Mouse (Mus musculus): ENCODE data around the gene Yme1l1. TPM values are rescaled to one million over a fixed set of nuclear protein-coding genes. Genes with fewer than 3 reads are reported as not detected.

Gene Yme1l1
- 10 to 100 TPM; 56.8 to 68.1 TPM for total RNA-seq (2021)
- long read RNA-seq, experiment 1, full-length matches to known transcripts, result 79 of 90 reads
- long read RNA-seq, experiment 1, partial matches to known transcripts, result 9 of 90 reads
- long read RNA-seq, experiment 1, other reads (novel, unspliced or antisense), result 2 of 90 reads
- long read RNA-seq, experiment 2, full-length matches to known transcripts, result 53 of 67 reads
- long read RNA-seq, experiment 2, partial matches to known transcripts, result 6 of 67 reads
- long read RNA-seq, experiment 2, other reads (novel, unspliced or antisense), result 8 of 67 reads

DNA sequence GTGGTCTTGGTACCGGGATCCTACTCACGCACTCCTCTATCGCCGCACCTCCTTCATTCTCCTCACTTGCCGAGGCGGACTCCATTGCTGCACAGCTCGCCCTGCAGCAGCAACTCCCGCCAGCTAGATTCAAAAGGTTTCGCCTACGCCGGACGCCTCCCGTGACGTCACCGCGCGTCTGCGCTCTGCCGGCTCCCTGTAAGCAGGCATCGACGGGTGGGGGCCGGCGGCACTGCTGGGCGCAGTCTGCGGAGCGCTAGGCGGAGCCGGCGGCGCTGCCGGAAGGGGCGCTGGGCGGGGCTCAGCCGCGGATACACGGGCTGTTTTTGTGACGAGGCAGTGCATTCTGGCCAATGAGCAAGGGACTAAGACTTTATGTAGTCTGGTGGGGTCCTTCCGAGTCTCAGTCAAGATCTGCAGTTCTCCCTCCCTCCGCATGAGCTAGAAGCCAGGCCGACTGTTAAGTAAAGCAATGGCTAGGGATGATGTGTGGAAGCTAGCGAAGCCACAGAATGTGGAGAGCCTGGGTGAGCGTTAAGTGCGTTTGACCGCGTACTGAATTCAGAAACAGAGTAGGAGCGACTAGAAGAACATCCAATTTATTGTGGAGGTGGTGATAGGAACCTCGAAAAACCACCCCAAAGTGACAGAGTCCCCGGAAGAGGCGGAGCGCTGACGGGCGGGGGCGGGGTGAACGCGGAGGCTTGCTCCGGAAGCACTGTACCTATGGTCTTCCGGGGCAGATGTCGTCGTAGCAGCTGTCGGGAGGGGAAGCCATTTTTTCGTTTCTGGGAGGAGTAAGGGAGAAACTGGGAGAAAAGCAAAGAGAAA is at the start of gene Yme1l1, which contains the start of gene Mastl:
Gene Yme1l1, plus strand, starts transcription at position 593 of the 831 bp plus-strand sequence.
Gene Mastl, minus strand, starts transcription at position 248 of the 831 bp plus-strand sequence.
- intact Hi-C loops (cut with DNase I), result loop anchor here (2.0 to 5.0 kb wide), 4 partner anchors 34 to 259 kb away; partner anchors contain the start of genes Acbd5 and Pdss1
- Histone ChIP-seq H3K27ac (peak within 1 kb of the TSS; percentile 97), H3K4me3 (peak within 1 kb of the TSS; percentile 83)
- TF ChIP-seq CTCF (IDR thresholded peaks at IDR 0.05), result peak; percentile 26; the same call in 1 of the 2 replicates
- peak; percentile 99 for DNase-seq

DNA sequence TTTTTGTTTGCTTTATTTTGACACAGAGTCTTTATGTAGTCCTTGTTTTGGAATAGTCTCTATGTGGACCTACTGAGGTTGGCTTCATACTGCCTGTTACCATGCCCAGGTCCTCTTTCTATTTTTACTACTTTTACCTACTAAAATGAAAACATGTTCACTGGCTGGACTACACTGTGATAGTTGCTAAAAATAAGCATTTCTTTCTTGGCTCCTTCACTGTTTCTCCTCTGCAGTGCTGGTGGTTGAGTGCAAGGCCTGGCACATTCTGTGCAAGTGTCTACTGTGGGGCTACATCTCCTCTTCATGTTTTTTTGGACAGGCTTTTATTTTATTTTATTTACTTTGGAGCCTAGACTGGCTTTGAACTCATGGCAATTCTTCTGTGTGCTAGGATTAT is 36.6 kb upstream of the Yme1l1 start:
- H3K27ac ChIP-seq, result peak overlapping the region; percentile 56
- intact Hi-C loops (cut with DNase I), result no loop called here
- H3K4me3 ChIP-seq, result no peak overlapping the region
- TF ChIP-seq CTCF (IDR thresholded peaks at IDR 0.05), result no peak
- DNase-seq, result peak; percentile 24

DNA sequence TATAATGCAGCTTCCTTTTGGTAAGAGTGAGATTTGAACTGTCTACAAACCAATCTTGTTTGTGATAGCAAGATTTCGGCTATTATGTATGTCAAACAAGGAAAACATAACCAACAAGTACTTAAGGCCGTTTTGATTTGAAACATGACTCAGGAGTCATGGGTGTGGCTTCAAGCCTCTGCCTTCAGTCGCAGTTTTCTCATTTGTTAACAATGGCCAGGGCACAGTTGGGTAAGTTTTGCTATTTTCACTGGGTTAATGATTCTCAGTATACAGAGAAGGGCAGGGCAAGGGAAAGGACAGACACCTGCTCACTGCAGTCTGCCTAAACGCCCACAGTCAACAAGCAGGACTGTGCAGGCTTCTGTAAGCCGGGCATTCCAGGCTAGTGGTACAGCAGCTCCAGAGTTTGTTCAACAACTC is 959 bp upstream of the Yme1l1 start:
- intact Hi-C loops (cut with DNase I), result loop anchor here (2.0 to 5.0 kb wide), 4 partner anchors 33 to 258 kb away; partner anchors contain the start of genes Acbd5 and Pdss1
- TF ChIP-seq CTCF (IDR thresholded peaks at IDR 0.05), result no peak
- DNase-seq, result no peak
- Histone ChIP-seq H3K27ac (peak overlapping the region; percentile 97; the same call in 1 of the 2 replicates), H3K4me3 (peak overlapping the region; percentile 83)

DNA sequence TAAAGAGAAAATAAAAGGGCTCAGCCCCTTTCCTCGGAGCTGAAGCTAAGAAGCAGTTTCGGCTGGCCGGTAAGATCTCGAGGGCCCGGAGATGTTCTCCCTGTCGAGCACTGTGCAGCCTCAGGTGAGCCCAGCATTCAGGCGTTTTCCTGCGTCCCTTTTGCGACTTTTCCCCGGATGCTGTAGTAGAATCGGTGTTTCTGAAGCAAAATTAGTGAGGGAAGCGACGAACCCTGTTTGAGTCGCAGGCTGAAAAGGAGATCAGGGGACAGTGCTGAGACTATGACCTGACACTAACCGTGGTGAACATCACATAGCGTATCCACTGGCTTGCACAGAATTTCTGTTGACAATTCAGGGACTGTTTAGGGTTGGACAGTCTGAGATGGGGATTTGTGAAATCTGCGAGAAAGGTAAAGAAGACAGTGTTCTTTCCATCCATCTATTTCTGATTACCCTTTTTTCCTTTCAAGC is 476 bp downstream of the Yme1l1 start:
- H3K27ac ChIP-seq, result peak overlapping the region; percentile 97
- DNase-seq, result no peak
- intact Hi-C loops (cut with DNase I), result loop anchor here (5.0 kb wide), 3 partner anchors 34 to 259 kb away; partner anchors contain the start of gene Pdss1
- H3K4me3 ChIP-seq, result peak overlapping the region; percentile 83
- TF ChIP-seq CTCF (IDR thresholded peaks at IDR 0.05), result no peak

DNA sequence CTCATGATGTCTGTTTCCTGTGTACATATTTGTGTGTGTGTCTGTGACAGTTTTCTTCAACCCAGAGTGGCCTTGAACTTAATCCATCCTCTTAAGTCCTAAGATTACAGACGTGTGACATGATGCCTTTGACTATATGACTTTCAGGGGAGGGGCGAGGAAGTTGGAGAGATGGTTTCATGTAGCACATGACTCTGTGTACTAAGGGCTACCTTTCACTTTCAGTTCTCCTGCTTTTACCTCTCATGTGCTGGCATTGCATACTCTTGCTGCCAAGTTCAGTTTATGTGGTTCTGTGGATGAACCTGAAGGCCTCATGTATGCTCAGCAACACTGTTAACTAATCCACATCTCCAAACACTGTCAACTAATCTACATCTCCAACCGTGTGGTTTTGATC is 16.1 kb downstream of the Yme1l1 start:
- Histone ChIP-seq H3K27ac (no peak overlapping the region), H3K4me3 (no peak overlapping the region)
- no peak for TF ChIP-seq CTCF (IDR thresholded peaks at IDR 0.05)
- no peak for DNase-seq
- intact Hi-C loops (cut with DNase I), result no loop called here

DNA sequence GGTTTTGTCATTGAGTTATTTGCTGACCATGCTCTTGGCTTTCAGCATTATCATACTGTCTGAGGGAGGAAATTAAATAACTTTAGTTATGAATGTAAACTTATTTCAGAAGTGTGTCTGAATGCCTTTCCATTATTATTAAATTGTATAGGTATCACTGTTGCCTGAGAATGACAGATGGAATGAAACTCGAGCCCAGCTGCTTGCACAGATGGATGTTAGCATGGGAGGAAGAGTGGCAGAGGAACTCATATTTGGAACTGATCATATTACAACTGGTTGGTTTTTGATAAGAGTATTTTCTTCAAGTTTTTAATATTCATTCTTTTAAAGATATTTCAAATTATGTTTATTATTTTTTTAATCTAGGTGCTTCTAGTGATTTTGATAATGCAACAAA is 38.2 kb downstream of the Yme1l1 start:
- intact Hi-C loops (cut with DNase I), result no loop called here
- H3K4me3 ChIP-seq, result no peak overlapping the region
- TF ChIP-seq CTCF (IDR thresholded peaks at IDR 0.05), result no peak
- no peak overlapping the region for H3K27ac ChIP-seq
- no peak for DNase-seq

DNA sequence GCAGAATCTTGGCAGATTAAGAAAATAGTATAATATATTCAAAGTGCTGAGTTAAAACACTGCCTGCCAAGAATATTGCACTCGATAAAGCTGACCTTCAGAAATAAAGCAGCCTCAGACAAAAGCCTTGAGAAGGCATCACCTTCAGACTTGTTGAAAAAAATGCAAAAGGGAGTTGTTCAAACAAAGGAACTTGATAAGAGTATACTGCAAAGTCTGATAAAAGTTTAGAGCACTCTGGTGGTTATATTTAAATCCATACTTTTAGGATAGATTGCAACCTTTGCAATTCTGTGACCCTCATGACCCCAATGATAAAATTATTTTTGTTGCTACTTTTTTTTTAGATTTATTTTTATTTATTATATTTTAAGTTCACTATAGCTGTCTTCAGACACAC is 44.9 kb downstream of the Yme1l1 start:
- DNase-seq, result no peak
- H3K4me3 ChIP-seq, result no peak overlapping the region
- TF ChIP-seq CTCF (IDR thresholded peaks at IDR 0.05), result no peak
- no peak overlapping the region for H3K27ac ChIP-seq
- intact Hi-C loops (cut with DNase I), result no loop called here

DNA sequence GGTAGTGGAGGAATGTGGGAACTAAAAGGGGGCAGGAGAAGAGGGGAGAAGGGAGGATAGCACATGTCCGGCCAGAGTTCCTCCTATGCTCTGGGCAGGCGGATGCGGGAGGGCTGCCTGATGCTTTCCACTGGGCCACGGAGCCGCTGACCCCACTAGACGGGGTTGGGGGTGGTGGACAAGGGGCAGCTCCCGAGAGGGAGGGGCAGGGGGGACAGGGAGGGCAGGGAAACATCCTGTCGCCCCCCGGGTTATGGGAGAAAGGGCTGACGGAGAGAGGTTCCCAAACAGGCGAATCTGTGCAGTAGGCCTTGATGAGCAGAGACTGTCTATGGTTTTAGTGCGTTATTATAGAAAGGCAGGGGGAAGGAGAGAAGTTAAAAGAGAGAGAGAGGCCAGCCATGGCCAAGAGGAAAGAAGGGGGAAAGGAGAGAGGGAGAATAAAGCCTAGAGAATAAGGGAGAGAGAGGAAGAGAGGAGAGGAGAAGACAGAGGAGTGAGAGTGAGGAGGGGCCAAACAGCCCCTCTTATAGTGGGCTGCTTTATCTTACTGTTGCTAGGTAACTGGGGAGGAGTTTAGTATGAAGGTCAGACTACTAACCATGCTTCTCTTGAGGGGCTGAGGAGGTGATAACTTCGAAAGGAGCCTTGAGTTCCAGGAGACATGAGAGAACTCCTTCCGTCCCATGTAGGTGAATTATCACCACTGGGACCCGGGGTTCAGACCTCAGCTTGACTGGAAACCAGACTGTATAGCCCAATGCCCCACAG is 46.9 kb downstream of the Yme1l1 start:
- Histone ChIP-seq H3K4me3 (no peak overlapping the region), H3K27ac (no peak overlapping the region)
- intact Hi-C loops (cut with DNase I), result no loop called here
- DNase-seq, result no peak
- no peak for TF ChIP-seq CTCF (IDR thresholded peaks at IDR 0.05)

DNA sequence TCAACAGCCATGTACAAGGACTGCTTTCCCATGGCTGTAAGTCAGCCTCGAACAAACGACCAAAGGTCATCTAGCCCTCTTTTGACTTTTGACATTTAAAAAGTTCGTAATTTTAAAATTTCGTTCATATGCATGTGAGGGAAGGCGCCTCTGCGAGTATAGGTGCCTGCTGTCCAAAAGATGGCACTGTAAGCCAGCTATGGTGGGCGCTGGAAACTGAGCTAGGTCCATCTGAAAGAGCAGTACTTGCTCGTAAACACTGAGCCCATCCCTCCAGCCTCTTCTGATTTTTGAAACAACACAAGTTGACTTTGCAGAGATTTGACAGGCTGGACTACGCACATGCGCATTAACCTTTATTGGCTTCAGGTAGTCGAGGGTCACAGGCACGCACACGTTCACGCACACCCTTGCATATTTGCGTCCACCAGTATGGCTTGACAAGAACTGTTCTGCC is 50.9 kb downstream of the Yme1l1 start, which contains the start of gene 4931423N10Rik:
Gene 4931423N10Rik, plus strand, starts transcription at position 407 of the 457 bp plus-strand sequence.
- Histone ChIP-seq H3K4me3 (no peak within 1 kb of the TSS), H3K27ac (no peak within 1 kb of the TSS)
- no peak for DNase-seq
- intact Hi-C loops (cut with DNase I), result no loop called here
- TF ChIP-seq CTCF (IDR thresholded peaks at IDR 0.05), result peak; percentile 14; the same call in 1 of the 2 replicates

DNA sequence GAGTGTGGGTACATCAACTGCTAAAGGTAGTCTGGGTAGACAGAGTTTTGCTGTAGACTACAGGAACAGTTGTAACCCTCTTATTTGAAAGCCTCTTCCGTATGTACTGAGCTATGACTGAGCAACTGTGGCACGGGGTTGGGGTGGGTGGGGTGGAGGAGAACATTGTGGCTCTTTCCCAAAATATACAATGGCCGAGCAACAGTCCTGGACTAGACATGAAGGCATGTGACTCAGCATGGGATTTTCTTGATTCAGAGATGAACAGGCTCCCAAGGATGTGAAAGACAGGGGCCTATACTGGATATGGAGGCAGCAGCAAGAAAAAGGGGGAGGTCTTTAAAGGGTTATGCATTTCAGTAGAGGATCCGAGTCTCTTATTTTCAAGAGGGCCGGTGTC is 57.5 kb downstream of the Yme1l1 start:
- intact Hi-C loops (cut with DNase I), result no loop called here
- H3K4me3 ChIP-seq, result no peak overlapping the region
- TF ChIP-seq CTCF (IDR thresholded peaks at IDR 0.05), result no peak
- no peak overlapping the region for H3K27ac ChIP-seq
- DNase-seq, result no peak

DNA sequence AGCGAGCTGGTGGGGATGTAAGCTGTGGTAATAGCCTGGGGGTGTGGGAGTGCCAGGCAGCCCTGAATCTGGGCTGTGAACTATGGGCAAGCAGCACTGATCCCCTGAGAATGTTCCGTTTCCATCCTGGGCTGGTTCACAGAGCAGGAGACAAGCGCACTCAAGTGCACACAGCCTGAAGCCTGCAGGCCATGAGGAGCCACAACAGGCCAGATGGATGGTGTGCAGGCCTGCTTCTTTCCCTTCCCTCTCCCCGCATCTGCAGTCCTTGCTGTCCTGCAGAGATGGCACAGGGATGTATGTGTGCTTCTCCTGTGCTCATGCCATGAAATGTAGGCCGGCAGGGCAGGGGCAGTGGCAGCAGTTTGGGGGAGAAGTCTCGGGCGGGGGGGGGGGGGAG is 69.0 kb downstream of the Yme1l1 start:
- intact Hi-C loops (cut with DNase I), result no loop called here
- Histone ChIP-seq H3K27ac (no peak overlapping the region), H3K4me3 (no peak overlapping the region)
- TF ChIP-seq CTCF (IDR thresholded peaks at IDR 0.05), result no peak
- no peak for DNase-seq

DNA sequence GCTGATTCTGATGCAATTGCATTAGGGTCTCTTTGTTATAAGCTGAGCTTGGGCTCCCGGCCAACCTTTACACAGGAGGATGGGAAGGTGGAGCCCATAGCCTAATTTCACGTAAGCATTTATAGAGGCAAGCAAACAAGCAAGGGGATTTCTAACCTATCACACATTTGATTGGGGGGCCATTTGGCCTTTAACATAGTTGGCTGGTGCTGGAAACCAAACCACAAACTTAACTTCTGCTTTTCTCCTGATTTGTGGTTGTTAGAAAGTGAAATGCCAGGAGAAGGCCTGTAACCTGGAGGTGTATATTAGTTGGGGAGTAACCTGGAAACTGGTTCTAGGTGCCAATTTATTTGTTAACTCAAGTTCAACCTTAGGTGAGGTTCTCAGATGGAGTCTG is 72.3 kb downstream of the Yme1l1 start:
- Histone ChIP-seq H3K4me3 (no peak overlapping the region), H3K27ac (no peak overlapping the region)
- intact Hi-C loops (cut with DNase I), result no loop called here
- no peak for DNase-seq
- TF ChIP-seq CTCF (IDR thresholded peaks at IDR 0.05), result no peak
